Mouse (Mus musculus): ENCODE measurements around the gene Npdc1. TPM values are rescaled to one million over a fixed set of nuclear protein-coding genes. Genes with fewer than 3 reads are reported as not detected.

Gene Npdc1
- polyA plus RNA-seq, 1 experiment from 2014 or later, result 47.7 TPM

- no peak overlapping the region for H3K9ac ChIP-seq
- peaks cover 19% of the 10 kb centered on the region for H3K27me3 ChIP-seq
- peaks cover 22% of the 10 kb centered on the region for H3K4me1 ChIP-seq
- H3K4me3 ChIP-seq, result no peak overlapping the region
- 85% methylated on average over 3 of the region's 3 CpGs for WGBS
- peaks cover 3% of the 10 kb centered on the region for H3K36me3 ChIP-seq
- no peak for ATAC-seq (ENCODE audit: insufficient number of reproducible peaks, insufficient read depth, low FRiP score, low TSS enrichment)
- no peaks in the 10 kb centered on the region for H3K9me3 ChIP-seq
- H3K27ac ChIP-seq, result no peak overlapping the region
- no peak overlapping the region for H3K4me2 ChIP-seq (replicated peaks)
Measured at GRCm38 (mm10) chr2:25369996-25370395, 29.2 kb upstream of the Npdc1 start.

GRCm38 (mm10) chr2:25371764-25372643 is 27.1 kb upstream of the Npdc1 start, which contains the start of gene Sapcd2:
Gene Sapcd2 (plus strand): TSS chr2:25372321.
- Histone ChIP-seq H3K27ac (peak within 1 kb of the TSS; percentile 84), H3K4me2 (replicated peaks) (peak within 1 kb of the TSS; percentile 92), H3K36me3 (peaks cover 23% of the 10 kb centered on the region), H3K4me1 (peaks cover 20% of the 10 kb centered on the region), H3K4me3 (peak within 1 kb of the TSS; percentile 67), H3K27me3 (0 out of 2 replicates have a peak, but pooled peaks cover 3% of the 10 kb centered on the region), H3K9ac (peak within 1 kb of the TSS; percentile 72), H3K9me3 (no peaks in the 10 kb centered on the region)
- ATAC-seq (ENCODE audit: insufficient number of reproducible peaks, insufficient read depth, low FRiP score, low TSS enrichment), result peak; percentile 91
- WGBS, result 2% methylated on average over 65 of the region's 65 CpGs

- Histone ChIP-seq H3K4me2 (replicated peaks) (peak overlapping the region; percentile 92), H3K4me1 (peaks cover 20% of the 10 kb centered on the region), H3K9ac (peak overlapping the region; percentile 72), H3K36me3 (peaks cover 31% of the 10 kb centered on the region), H3K4me3 (peak overlapping the region; percentile 67), H3K9me3 (no peaks in the 10 kb centered on the region), H3K27ac (0 out of 2 replicates have a peak overlapping the region, but pooled peaks have one; percentile 3), H3K27me3 (0 out of 2 replicates have a peak, but pooled peaks cover 3% of the 10 kb centered on the region)
- 2% methylated on average over 42 of the region's 42 CpGs for WGBS
- ATAC-seq (ENCODE audit: insufficient number of reproducible peaks, insufficient read depth, low FRiP score, low TSS enrichment), result no peak
Measured at GRCm38 (mm10) chr2:25372644-25373391, 26.3 kb upstream of the Npdc1 start.

GRCm38 (mm10) chr2:25373431-25373830 is 25.7 kb upstream of the Npdc1 start:
- 8% methylated on average over 2 of the region's 2 CpGs for WGBS
- Histone ChIP-seq H3K36me3 (peaks cover 36% of the 10 kb centered on the region), H3K27ac (no peak overlapping the region), H3K9me3 (no peaks in the 10 kb centered on the region), H3K4me2 (replicated peaks) (peak overlapping the region; percentile 92), H3K4me3 (peak overlapping the region; percentile 67), H3K27me3 (0 out of 2 replicates have a peak, but pooled peaks cover 3% of the 10 kb centered on the region), H3K9ac (peak overlapping the region; percentile 72), H3K4me1 (peaks cover 20% of the 10 kb centered on the region)
- no peak for ATAC-seq (ENCODE audit: insufficient number of reproducible peaks, insufficient read depth, low FRiP score, low TSS enrichment)

- Histone ChIP-seq H3K4me2 (replicated peaks) (no peak overlapping the region), H3K9me3 (no peaks in the 10 kb centered on the region), H3K4me1 (peaks cover 20% of the 10 kb centered on the region), H3K36me3 (peaks cover 42% of the 10 kb centered on the region), H3K9ac (no peak overlapping the region), H3K27ac (no peak overlapping the region), H3K27me3 (0 out of 2 replicates have a peak, but pooled peaks cover 3% of the 10 kb centered on the region), H3K4me3 (no peak overlapping the region)
- WGBS, result 66% methylated on average over 4 of the region's 4 CpGs
- no peak for ATAC-seq (ENCODE audit: insufficient number of reproducible peaks, insufficient read depth, low FRiP score, low TSS enrichment)
Measured at GRCm38 (mm10) chr2:25376589-25376988, 22.6 kb upstream of the Npdc1 start.

- 82% methylated on average over 5 of the region's 5 CpGs for WGBS
- no peak for ATAC-seq (ENCODE audit: insufficient number of reproducible peaks, insufficient read depth, low FRiP score, low TSS enrichment)
Measured at GRCm38 (mm10) chr2:25384492-25384891, 14.7 kb upstream of the Npdc1 start.

GRCm38 (mm10) chr2:25391266-25391665 is 7.9 kb upstream of the Npdc1 start:
- WGBS, result 68% methylated on average over 5 of the region's 5 CpGs
- no peak overlapping the region for H3K9ac ChIP-seq
- no peak overlapping the region for H3K4me2 ChIP-seq (replicated peaks)
- H3K36me3 ChIP-seq, result no peaks in the 10 kb centered on the region
- H3K4me1 ChIP-seq, result peaks cover 14% of the 10 kb centered on the region; the same call in 1 of the 2 replicates
- H3K27ac ChIP-seq, result no peak overlapping the region
- no peaks in the 10 kb centered on the region for H3K9me3 ChIP-seq
- no peak overlapping the region for H3K4me3 ChIP-seq
- ATAC-seq (ENCODE audit: insufficient number of reproducible peaks, insufficient read depth, low FRiP score, low TSS enrichment), result no peak
- H3K27me3 ChIP-seq, result peaks cover 23% of the 10 kb centered on the region

More at GRCm38 (mm10) chr2:25384492-25384891, 14.7 kb upstream of the Npdc1 start:
- no peak overlapping the region for H3K4me3 ChIP-seq
- 0 out of 2 replicates have a peak, but pooled peaks cover 3% of the 10 kb centered on the region for H3K27me3 ChIP-seq
- H3K36me3 ChIP-seq, result no peaks in the 10 kb centered on the region
- H3K4me1 ChIP-seq, result no peaks in the 10 kb centered on the region
- no peak overlapping the region for H3K9ac ChIP-seq
- no peaks in the 10 kb centered on the region for H3K9me3 ChIP-seq
- H3K4me2 ChIP-seq (replicated peaks), result no peak overlapping the region
- H3K27ac ChIP-seq, result no peak overlapping the region

GRCm38 (mm10) chr2:25394281-25395221 is 4.6 kb upstream of the Npdc1 start:
- WGBS, result 28% methylated on average over 3 of the region's 3 CpGs
- no peak for ATAC-seq (ENCODE audit: insufficient number of reproducible peaks, insufficient read depth, low FRiP score, low TSS enrichment)
- peaks cover 55% of the 10 kb centered on the region for H3K27me3 ChIP-seq
- H3K36me3 ChIP-seq, result no peaks in the 10 kb centered on the region
- no peak overlapping the region for H3K4me3 ChIP-seq
- H3K27ac ChIP-seq, result no peak overlapping the region
- no peak overlapping the region for H3K9ac ChIP-seq
- H3K4me1 ChIP-seq, result peaks cover 14% of the 10 kb centered on the region; the same call in 1 of the 2 replicates
- H3K4me2 ChIP-seq (replicated peaks), result no peak overlapping the region
- no peaks in the 10 kb centered on the region for H3K9me3 ChIP-seq

- peak within 1 kb of the TSS; percentile 35 for H3K4me3 ChIP-seq
- WGBS, result 2% methylated on average over 57 of the region's 57 CpGs
- no peak for ATAC-seq (ENCODE audit: insufficient number of reproducible peaks, insufficient read depth, low FRiP score, low TSS enrichment)
- no peak within 1 kb of the TSS for H3K27ac ChIP-seq
- H3K4me2 ChIP-seq (replicated peaks), result peak within 1 kb of the TSS; percentile 61
- H3K36me3 ChIP-seq, result no peaks in the 10 kb centered on the region
- H3K9ac ChIP-seq, result 0 out of 2 replicates have a peak within 1 kb of the TSS, but pooled peaks have one; percentile 38
- no peaks in the 10 kb centered on the region for H3K9me3 ChIP-seq
- H3K27me3 ChIP-seq, result peaks cover 69% of the 10 kb centered on the region
- peaks cover 14% of the 10 kb centered on the region; the same call in 1 of the 2 replicates for H3K4me1 ChIP-seq
Measured at GRCm38 (mm10) chr2:25395721-25396596, 3.2 kb upstream of the Npdc1 start, which contains the start of gene Entpd2. Gene Entpd2 (plus strand): TSS chr2:25395874.

- Histone ChIP-seq H3K27ac (no peak overlapping the region), H3K27me3 (peaks cover 76% of the 10 kb centered on the region), H3K9ac (no peak overlapping the region), H3K4me3 (no peak overlapping the region; the same call in 1 of the 2 replicates), H3K4me2 (replicated peaks) (peak overlapping the region; percentile 61; the same call in 1 of the 2 replicates), H3K36me3 (no peaks in the 10 kb centered on the region), H3K4me1 (peaks cover 14% of the 10 kb centered on the region; the same call in 1 of the 2 replicates), H3K9me3 (no peaks in the 10 kb centered on the region)
- WGBS, result 49% methylated on average over 3 of the region's 3 CpGs
- ATAC-seq (ENCODE audit: insufficient number of reproducible peaks, insufficient read depth, low FRiP score, low TSS enrichment), result no peak
Measured at GRCm38 (mm10) chr2:25396597-25396983, 2.6 kb upstream of the Npdc1 start.
